Mouse (Mus musculus) cortical plate, adult 2 months (tissue): Measurements from ENCODE around the gene Galm.

Experiments used
- CTCF ChIP-seq: fragments of 200-500 bp; IDR thresholded peaks from 2 replicates; pipeline ENCODE4 v1.5.1; 2011; ENCODE audit warnings: mild to moderate bottlenecking, control low read depth, low read length; ENCODE audit not compliant: insufficient read depth; ENCODE audit errors: extremely low read depth
- POLR2A ChIP-seq: fragments of 200-500 bp; IDR thresholded peaks from 2 replicates; pipeline ENCODE4 v1.6.1; 2011; ENCODE audit warnings: mild to moderate bottlenecking, low read length, control low read depth; ENCODE audit not compliant: insufficient read depth; ENCODE audit errors: extremely low read depth

DNA sequence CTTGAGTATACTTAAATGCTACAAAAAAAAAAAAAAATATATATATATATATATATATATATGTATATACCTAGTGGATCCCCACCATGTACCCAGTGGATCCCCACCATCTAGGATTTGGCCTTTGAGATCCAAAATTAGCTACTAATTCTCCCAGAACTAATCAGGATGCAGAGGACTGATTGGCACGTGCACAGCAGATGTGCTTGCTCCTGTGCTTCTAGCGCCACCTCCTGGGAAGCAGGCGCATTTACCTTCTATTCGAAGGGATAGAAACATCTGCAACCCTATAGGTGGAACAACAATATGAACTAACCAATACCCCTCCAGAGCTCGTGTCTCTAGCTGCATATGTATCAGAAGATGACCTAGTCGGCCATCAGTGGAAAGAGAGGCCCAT lies 52.7 kb downstream of the Galm start:
- TF ChIP-seq CTCF (peak; percentile 98), POLR2A (no peak)
